Mouse (Mus musculus) mouse trophoblast stem cell (cell line): ENCODE measurements around the gene Rbm20.
"Not testable (repeated sequence)": the region's sequence is repeated elsewhere in the genome, so short reads cannot be mapped to it uniquely, and the experiment has no call there.

Experiments used
- in situ Hi-C, 2 experiments: fragments of 300-500 bp; cut with MseI, MboI; formaldehyde crosslinking; loops; 2 replicates in 1 of 2; 3 replicates in 1 of 2; pipeline ENCODE4 v1.15.1; 2025

Rbm20 gene

GRCm38 (mm10) chr19:53789571-53789970, 112.5 kb downstream of the Rbm20 start:
- in situ Hi-C loops = no loop called here

DNA sequence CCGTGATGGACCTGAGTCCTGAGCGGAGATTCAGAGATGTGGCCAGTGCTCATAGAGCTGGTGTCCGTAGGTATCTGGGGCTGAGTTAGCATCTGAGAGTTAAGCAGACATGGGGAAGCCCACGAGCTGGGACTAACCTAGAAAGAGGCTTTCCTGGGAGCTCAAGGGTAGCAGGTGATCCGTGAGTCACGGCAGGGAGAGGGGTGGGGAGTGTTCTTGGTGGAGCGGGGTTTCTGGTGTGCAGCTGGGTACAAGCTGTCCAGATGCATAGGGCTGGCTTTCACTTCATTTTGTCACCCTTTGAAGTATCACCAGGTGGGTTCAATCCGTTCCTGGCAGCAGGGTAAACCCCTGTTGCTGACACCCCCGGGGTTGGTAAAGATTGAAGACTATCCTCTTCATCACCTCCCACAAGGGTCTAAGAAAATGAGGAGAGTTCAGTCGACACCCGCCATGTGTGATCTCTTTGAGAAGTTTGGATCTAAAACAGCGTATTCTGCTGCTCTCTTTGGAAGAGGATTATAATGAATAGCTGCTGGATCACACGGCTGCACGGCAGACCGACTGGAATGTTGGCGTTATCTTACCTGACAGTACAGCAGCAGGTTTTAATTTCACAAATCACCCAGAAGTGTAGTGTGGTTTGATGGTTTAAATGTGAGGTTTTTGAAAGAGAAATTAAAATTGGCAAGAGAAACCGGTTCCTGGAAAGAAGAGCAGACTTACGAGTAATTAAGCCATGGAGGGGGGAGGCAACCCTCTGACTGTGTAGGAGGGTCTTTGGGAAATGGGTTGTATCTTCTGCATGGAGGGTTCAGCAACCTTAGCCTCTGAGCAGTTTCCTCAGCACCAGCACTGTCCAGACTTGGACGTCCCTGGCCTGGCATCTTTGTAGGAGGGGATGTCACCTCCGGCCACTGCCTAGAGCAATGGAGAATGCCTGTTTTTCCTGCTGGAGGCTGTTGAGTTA, 114.9 kb downstream of the Rbm20 start:
- in situ Hi-C loops = no loop called here

GRCm38 (mm10) chr19:53792976-53793897, 116.1 kb downstream of the Rbm20 start:
- in situ Hi-C loops = no loop called here

DNA sequence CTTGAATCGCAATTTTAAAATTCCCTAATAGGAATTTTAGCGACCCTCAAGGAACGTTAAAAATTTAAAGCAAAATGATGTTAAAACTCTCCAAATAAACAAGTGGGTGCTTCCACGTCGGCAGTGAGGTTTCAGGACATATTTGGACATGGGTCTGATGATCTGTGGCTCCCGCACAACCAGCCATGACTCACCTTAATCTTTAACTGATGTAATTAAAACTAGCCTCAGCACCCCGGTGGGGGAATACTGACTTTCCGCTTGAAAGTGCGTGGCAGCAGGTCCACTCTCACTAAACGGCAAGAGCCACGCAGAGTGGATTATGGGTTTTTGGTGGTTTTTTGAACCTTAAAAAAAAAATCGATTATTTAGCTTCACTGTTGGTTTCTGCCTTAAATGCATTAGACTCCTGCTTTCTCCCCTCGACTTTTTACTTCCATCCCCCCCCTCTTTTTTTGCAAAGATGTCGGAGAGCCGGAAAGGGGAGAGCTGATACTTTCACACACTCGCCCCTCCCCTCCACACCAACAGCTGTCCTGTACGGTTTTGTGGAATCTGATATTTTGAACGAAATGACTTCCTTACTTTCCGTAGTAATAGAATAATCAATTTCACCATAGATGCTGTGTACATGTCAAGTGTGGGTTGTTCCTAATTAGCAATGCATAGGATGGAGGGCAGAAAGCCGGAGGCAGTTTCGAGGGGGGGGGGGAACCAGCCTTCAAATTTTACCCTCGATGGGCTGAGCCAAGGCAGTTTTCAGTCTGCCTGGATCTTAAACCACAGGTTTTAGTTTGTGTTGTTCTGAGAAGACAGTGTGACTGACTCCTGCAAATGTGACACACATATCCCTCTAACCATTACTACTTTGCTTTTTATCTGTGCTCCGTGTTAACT, 117.1 kb downstream of the Rbm20 start:
- in situ Hi-C loops = no loop called here

- in situ Hi-C loops = no loop called here
These were observed 117.9 kb downstream of the Rbm20 start for GRCm38 (mm10) chr19:53794996-53795395.

GRCm38 (mm10) chr19:53796020-53796419, 118.9 kb downstream of the Rbm20 start:
- in situ Hi-C loops = no loop called here

DNA sequence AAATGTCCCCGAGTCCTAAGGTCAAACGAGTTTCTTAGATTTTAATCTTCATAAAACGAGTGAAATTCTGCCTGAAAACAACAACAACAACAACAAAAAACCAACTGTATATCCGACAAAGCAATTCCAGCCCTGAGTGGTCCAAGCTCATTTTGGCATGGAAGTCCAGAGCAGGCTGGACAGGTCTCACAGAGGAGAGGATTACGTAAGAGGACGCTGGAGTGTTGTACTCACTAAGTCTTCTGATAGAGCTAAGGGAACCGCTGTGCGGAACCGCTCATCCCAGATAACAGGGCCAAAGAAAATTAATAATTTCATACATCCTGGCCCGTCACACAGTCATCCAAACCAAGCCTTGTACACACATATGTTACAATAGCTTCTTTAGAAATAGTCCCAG, 120.7 kb downstream of the Rbm20 start:
- in situ Hi-C loops = no loop called here

GRCm38 (mm10) chr19:53799885-53800284, 122.8 kb downstream of the Rbm20 start:
- in situ Hi-C loops = no loop called here

DNA sequence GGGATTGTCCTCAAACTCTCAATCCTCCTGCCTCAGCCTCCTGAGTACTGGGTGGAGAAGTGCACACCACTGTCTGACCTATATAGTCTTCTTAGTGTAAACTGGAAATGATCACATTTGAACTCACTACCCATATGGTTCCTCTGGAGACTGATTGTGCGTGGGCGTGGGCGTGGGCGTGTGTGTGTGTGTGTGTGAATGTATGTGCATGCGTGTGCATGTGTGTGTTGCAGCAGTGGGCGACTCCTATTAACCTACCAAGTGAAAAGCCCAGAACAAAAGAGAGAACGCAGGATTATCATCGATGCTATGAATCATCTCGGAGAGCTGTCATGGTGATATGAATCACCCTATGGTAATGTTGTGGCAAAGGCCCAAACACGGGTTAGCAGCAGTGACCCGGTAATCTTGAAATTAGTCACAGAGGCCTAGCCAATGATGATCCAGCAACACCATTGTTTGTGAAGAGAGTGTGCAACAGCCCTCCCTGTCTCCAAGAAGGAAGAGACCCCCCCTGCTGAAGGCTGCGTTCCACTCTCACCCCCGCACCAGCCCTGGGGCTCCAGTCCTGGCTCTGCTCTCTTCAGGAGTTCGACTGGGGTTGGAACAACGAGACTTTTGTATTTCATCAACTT, 123.4 kb downstream of the Rbm20 start:
- in situ Hi-C loops = no loop called here

GRCm38 (mm10) chr19:53801380-53801779, 124.3 kb downstream of the Rbm20 start:
- in situ Hi-C loops = no loop called here

DNA sequence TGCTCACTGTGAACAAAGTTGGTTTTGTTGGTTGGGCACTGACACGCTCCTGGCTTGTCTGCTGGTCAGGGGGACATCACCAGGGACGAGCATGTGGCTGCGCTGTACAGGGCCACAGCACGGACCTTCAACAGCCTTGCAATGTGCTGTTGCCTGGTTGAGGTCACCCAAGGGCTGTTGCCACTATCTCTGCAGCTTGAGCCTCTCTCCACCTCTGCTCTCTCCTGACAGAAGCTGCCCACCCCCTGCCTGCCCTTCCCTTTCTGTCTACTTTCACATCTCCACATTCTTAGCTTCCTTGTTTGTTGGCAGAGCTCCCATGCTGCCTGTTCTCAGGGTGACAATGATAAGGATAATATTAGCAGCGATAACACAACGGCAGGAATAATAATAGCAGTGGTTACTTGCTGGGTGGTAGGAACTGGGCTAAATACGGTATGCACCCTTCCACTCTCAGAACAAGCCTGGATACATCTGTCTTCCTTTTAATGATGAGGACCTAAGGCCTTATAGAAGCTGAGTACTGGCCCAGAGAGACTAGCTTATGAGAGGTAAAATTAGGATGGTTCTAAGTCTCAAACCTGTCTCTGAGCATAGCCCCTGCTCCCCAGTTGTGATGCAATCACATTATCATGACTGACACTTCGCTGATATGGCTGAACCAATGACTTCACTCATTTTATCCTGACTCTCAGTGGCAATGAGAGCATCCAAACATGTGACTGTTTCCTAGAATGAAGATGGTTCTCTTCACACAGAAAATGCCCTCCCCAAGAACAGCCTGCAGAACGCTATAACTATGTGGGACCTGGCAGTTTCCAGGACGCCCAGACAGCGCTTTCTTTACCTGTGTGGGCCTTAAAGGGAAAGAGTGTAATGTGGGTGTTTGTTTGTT, 124.9 kb downstream of the Rbm20 start:
- in situ Hi-C loops = no loop called here

DNA sequence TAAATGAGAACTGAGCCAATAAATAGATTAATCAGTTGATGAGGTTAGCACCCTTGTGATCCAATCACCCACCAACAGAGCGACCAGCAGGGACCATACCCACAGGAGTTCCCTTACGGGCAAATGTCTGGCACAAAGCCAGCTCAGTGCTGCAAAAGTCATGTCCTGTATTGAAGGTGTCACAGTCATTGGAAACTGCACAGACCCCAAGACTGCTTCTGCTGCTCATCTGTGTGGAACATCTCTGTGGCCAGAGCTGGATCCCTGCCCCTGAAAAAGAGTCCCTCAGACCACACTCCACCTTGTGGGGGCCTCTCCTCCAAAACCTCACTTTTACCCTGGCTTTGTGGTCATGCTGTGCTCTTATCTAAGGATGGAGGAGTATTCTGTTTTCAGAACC, 126.8 kb downstream of the Rbm20 start:
- in situ Hi-C loops = no loop called here

GRCm38 (mm10) chr19:53805063-53805462, 128.0 kb downstream of the Rbm20 start:
- in situ Hi-C loops = no loop called here

DNA sequence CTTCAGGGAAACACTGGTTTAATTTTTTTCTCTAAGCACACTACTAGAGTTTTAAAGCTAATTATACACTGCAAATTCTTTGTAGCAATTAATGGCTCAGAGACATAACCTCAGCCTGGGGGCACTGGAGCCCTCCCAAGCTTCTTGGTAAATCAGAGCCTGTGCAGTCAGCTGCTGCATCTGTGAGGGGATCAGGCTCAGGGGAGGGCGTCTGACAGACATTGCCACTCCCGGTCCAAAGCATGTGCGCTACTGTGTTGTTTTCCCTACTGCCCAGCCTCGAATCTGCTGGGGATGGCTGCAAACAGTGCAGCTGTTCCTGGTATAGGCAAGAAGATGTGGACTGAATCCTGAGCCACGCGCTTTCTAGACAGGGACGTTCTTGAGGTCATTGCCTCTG, 129.0 kb downstream of the Rbm20 start:
- in situ Hi-C loops = no loop called here

DNA sequence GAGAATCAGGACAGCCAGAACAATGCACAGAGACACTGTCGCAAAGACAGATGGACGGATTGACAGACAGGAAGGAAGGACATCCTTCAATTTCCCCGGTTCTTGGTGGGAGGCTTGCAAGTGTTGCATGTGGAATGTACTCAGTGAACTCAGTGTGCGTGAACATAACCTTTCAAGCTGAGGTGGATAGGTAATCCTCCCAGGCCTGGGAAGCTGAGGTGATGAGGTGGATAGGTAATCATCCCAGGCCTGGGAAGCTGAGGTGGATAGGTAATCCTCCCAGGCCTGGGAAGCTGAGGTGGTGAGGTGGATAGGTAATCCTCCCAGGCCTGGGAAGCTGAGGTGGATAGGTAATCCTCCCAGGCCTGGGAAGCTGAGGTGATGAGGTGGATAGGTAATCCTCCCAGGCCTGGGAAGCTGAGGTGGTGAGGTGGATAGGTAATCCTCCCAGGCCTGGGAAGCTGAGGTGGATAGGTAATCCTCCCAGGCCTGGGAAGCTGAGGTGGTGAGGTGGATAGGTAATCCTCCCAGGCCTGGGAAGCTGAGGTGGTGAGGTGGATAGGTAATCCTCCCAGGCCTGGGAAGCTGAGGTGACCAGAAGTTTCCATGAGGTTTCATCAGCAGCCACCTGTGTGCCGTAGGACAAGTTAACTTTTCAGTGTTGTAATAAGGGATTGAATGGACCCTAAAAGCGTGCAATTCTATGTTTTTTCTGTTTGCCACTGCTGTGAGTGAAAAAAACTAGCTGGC, 129.6 kb downstream of the Rbm20 start:
- in situ Hi-C loops = not testable (repeated sequence)

DNA sequence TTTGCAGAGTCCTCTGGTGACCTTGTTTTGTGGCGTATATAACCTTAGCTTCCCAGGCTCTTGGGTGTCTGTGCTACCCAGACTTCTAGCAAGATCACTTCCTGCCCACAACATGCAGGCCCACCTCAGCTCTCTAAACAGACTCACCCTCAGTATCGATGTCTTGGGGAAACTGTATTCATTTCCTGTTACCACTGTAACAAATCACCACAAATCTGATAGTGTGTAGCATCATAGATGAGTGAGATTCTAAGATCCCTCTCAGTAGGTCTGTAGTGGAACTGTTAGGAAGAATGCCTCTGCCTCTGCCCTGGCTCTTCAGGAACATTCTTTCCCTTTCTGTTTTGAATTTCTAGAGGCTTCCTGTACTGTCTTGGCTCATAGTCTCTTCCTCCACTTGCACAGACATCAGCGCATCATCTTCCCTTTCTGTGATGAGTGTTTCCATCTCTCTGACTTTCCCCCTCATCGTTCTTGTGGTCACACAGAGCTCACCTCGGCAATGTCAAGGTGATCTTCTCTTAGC, 130.2 kb downstream of the Rbm20 start:
- in situ Hi-C loops = no loop called here

GRCm38 (mm10) chr19:53808041-53808777, 131.1 kb downstream of the Rbm20 start:
- in situ Hi-C loops = no loop called here

DNA sequence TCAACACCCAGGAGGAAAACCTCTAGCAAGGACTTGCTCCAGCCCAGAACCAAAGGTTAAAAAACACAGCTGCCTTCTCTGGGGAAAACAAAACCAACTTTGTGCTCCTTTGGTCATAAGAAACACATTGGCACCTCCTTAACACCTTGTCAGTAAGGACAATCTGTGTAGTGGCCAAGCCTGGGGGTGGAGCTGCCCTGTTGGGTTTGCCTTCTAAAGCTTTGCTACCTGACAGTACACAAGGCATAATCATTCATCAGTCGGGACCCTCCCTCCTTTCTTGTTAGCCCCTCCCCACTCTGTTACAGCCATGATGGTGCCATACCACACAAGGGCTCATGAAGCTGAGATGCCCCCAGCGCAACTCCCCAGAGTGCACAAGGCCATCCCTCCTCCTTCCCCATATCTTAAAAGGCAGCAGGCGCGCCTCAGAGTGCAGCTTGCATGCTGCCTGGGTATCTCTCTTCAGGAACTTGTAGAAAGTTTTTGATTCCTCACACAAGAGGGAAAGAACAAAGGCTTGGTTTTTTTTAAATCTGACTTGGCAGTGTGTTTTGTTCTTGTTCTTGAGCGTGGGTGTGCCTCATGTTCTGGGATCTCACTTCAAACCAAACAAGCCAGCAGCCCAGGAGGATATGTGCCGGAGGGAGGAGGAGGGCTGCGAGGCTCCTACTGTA, 132.2 kb downstream of the Rbm20 start:
- in situ Hi-C loops = no loop called here
